Mouse (Mus musculus) spleen, postnatal 10 days (tissue): Measurements from ENCODE around the gene Gatd1.

Experiments used
- DNase-seq, 2 experiments: peaks; one replicate each; pipeline ENCODE4 v3.0.0; 2021 to 2022; ENCODE audit warnings: low spot score in 2 of 2

Gene Gatd1

DNA sequence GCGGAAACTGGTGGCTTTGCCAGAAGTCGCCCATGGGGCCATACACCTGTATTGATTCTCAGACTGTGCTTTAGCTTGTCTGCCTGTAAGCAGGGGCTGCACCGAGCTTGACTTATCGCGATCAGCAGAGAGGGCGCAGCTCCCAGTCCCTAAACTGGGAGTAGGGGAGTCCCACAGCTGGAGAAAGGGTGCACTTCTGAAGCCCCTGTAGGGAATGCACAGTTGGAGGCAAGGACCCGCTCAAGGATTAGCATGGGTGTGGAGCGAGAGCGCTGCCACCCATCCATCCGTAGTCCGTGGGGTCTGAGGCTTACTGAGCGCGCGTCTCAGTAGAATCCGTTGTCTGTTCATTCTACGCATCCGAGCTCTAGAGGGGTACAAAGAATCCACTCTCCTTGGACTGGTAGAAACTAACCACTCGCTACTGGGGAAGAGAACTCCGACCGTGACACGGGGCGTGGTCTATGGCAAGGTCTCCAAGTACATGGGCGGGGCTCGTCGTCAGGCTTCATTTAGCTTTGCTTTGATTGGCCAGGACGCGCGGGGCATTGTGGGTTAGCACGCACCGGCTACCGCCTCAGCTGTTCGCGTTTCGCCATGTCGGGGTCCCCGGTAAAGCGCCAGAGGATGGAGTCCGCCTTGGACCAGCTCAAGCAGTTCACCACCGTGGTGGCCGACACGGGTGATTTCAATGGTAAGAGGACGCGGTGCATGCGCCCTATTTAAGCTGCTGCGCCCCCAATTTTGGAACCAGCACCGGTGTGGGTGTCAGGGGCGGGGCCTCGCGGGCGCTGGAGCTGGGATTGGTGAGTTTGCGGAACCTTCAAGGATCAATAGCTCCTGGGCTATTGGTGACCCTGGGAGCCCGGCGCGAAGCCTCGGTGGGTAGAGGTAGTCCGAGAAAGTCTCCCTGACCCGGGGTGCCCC is 22.0 kb downstream of the Gatd1 start, which contains the start of gene Taldo1:
Taldo1 (plus strand) TSS at position 575 of the 927 bp plus-strand sequence.
- peak; percentile 99 to 100 for DNase-seq

DNA sequence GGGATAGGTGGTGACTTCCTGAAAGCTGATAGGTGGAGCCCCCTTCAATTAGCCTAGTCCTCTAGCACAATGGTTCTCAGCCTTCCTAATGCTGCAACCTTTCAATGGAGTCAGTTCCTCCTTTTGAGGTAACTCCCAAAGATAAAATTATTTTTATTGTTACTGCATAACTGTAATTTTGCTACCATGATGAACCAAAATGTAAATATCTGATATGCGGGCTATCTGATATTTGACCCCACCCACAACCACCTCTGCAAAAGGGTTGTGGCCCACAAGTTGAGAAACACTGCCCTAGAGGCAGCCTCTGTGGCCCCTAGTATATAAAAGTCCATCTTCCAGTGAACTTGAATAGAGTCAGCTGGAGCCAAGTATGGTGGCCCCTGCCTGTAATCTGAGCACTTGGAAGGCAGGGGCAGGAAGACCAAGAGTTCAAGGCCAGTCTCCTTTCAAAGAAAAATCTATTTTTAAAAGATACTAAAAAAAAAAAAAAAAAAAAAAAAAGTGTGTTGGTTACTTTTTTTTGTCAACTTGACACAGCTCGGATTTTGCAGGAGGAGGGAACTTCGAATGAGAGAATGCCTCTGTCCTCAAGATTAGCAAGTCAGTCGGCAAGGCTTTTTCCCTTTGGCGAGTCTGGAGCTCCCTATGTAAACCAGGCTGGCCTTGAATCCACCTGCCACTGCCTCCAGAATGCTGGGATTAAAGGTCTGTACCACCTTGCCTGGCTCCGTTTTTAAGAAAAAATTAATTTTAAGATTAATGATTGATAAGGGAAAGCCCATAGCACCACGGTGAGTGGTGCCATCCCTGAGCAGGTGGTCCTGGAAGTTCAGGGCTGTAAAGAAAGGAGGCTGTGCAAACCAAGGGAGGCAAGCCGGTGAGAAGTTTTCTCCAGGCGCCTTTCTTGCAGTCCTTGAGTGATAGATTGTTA is 23.3 kb downstream of the Gatd1 start:
- DNase-seq, result no peak

DNA sequence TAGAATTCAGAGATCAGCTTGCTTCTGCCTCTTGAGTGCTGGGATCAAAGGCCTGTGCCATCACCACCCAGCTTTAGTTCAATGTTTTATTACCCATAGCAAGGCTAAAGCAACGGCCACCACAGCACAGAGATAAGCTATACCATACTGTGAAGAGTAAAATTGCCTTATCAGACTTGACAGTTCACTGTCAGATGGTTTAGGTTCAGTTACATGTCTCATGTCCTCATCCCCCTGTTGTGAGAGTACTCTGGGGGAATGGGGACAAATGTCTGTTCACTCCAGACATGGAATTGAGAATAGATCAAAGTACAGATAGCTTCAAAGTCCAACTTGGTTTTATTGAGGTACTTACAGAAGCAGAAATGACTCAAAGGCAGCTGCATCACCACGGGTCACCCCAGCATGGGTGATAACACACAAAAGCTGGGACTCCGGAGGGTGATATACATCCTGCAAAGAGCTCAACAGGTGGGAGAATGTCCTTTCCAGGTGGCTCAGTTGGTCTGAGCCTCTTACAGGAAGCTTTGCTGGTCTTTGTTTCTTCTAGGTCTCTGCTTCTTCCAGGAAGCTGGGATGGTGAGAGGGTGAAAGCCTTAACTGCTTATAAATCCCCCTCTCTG is 25.3 kb downstream of the Gatd1 start:
- no peak for DNase-seq

DNA sequence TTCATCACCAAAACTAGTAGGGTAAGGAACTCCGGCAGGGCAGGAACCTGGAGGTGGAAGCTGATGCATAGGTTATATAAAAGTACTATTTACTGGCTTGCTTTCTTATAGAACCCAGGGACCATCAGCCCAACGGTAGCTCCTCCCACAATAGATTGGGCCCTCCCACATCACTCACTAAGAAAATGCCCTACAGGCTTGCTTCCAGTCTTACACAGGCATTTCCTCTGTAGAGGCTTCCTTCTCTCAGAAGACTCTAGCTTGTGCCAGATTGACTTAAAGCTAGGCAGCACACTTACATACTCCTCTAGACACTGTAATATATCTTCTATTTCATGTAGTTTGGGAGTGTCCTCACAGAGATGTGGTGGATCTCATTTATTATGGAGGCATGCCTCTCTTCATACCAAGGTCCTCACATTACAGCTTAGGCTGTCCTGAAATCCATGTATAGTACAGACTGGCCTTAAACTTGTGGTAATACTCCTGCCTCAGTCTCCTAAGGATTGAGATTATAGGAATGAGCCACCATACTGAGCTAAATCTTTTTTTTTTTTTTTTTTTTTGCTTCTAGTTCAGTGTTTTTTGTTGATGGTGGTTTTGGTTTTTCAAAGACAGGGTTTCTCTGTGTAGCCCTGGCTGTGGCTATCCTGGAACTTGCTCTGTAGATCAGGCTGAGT is 26.0 kb downstream of the Gatd1 start:
- DNase-seq, result no peak

DNA sequence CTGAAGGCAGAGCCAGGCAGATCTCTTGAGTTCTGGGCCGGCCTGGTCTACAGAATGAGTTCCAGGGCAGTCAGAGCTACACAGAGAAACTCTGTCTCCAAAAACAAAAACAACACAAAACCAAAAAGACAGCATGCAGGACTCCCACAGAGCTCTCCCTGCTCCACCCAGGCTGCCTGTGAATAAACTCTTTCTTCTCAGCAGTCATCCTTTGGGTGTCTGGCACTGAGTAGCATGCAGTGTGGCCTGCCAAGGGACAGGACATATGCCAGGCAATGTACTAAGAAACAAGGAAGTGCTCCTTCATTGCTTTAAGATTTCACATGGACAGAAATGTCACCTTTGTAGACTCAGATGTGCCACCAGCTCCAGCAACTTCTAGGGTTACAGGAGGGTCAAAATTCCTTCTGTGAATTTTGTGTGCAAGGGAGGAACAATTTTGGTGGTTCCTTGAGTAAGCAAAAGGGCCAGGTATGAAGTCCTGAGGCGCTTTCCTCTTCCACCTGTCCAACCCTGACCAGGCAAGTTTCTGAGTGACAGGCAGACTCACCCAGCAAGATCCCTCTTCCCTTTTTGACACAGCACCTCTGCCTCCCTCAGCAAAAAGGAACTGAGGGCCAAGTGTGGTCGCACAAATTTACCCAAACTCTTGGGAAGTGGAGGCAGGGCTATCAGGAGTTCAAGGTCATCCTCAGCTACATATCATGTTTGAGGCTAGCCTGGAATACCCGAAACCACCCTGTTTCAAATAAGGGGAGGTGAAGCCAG is 32.7 kb downstream of the Gatd1 start:
- no peak for DNase-seq

DNA sequence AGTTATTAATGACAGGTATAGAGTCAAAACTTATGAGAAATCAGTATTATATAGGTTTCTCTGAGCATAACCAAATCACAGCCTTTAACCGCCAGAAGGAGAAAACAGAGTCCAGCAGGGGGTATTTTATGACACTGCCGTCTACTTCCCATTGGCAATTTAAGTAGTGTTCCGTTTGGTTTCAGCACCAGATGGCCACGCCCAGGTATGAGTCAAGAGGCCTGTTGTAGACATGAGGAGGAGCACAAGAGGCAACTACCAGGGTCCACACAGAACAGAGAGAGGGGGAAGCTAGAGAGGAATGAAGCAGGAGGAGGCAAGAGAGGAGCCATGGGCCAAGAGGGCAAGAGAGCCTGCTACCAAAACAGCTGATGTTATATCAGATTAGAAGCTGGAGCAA is 34.4 kb downstream of the Gatd1 start:
- DNase-seq, result no peak

DNA sequence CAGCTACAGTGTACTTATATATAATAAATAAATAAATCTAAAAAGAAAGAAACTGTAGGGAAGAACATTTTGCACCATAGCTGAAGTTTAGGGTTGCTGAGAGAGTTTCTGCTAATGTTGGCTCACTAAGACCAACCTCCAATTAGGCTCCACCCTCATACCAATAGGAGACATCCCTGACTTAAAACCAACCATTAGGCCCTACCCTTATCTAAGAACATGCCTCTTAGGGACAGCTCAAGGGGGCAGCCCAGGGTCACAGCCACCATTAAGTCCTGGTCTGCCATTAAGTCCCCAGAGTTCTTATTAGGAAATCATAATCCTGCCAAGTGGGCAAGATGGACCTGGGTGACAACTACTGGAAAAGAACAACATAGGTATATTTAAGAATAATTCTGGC is 39.5 kb downstream of the Gatd1 start:
- DNase-seq, result no peak

DNA sequence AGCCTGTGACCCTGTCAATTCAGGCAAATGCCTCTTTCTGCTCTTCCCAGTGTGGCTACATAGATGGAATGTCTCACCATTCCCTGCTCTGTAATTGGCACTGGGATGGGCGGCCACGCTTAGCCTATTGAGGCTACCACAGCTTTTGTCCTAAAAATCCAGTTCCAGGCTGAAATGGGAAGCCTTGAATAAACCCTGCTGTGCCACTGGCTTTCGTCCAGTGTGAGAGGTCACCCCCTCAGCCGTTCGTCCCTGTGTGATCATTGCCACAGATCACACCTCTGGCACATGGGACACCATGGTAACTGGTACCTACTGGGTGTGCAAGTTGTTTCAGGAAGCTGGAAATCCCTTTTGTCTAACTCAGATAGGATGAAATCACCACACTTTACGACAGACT is 40.3 kb downstream of the Gatd1 start:
- no peak for DNase-seq

DNA sequence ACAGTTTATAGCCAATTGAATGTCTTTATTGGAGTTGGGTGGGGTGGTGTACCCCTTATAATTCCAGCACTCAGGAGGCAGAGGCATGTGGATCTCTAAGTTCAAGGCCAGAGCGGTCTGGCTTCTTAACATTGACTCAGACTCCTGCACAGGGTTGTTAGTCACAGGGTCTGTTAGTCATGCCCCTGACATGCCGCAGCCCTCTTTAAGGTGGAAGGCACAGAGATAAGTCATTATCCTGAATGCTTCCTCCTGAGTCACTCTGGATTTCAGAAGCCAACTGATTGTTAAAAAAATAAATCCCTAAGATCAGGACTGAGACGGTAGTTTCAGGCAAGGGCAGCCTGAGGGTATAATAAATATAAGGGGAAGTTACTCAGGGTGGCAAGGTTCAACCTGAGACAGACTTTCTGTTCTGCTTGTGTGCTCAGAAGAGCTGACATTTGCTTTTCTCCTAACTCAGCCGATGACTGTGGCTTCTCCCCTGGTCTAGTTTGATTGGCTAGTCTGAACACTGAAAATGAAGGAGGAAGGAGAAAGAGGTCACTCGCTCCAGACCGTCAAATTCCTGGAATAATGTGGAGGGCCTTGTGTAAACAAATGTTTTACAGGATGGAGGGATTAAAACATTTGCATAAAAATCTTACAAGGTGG is 41.9 kb downstream of the Gatd1 start:
- no peak for DNase-seq

DNA sequence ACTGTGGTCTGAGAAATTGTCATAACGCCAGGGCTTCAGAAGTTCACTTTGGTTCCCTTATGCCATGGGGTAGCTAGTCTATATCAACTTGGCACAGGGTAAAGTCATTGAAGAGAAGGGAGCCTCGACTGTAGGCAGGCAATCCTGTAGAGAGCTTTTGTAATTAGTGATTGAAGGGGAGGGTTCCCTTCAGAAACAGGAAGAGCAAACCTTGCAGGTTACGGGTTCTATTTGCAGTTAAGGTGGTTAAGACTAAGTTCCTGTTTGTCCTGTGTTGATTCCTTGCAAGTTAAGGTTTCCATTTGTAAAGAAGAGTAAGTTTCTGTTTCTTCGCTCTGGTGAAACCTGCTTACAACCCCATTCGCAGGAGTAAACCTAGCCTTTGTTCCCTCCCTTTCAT is 44.0 kb downstream of the Gatd1 start:
- DNase-seq, result no peak

DNA sequence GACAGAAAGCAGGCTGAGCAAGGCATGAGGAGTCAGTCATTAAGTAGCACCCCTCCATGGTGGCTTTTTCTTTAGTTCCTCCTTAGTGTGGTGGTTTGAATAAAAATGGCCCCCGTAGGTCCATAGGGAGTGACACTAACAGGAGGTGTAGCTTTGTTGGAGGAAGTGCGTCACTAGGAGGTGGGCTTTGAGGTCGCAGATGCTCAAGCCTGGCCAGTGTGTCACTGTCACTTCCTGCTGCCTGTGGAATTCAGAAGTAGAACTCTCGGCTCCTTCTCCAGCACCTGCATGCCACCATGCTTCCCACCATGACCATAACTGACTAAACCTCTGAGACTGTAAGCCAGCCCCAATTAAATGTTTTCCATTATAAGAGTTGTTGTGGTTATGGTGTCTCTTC is 46.6 kb downstream of the Gatd1 start:
- DNase-seq, result no peak

DNA sequence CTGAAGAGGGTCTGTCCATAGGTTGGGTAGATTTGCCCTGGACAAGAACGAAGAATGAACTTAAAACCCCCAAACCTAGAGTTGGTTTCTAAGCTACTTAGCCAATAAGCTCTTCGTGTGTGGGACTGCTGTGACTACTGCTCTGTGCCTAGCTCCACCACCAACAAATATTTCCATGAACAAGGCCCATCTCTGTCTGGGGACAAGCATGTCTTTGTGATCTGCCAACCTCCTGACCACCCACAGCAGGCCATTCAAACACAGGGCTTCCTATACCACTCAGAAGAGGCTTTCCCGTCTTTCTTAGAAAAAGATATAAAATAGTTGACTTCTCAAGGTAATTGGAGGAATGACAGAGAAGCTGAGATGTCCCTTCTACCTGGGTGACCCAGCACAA is 48.9 kb downstream of the Gatd1 start:
- no peak for DNase-seq

DNA sequence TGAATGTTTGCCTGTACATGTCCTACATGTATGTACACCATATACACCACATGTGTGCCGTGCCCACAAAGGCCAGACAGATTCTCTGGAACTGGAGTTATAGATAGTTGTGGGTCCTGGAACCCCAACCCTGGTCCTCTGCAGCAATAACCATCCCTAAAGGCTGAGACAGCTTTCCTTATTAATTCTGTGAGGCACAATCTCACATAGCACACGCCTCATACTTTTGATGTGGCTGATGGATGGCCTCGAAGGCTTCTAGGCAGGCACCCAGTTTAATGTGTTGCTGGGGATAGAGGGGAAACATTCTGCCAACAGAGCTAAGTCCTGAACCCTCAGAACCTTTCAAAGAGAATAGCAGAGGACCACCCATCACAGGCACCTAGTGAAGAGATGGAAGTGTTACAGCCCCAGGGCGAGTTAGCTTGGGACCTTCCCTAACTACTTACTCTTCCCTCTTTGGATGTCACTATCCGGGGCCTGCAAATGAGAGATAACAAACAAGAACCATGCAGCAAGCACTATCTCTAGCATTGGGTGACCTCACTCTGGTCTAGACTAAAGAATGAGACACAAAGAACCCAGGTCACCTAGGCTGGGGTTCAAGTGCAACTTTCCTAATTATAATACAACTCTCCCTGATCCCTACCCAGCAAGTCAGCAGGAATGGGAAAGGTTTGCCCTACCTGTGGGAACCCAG is 49.4 kb downstream of the Gatd1 start:
- peak; percentile 30 to 42 for DNase-seq

DNA sequence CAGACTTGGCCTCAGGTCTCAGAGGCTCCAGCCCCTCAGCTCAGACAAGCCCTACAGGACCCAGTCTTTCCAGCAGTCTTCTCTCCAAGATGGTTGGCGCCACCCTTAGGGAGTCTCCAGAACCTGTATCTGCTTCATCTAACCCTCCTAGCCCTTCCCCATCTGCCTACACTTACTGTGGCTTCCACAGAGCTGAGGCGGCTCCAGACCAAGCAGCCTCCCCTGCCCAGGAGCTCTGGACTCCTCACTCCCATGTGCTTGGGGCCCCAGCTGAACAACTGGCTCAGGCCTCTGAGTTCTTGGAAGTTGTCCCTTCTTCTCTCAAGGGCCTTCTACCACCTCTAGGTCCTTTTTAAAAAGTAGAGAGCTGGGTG is 50.2 kb downstream of the Gatd1 start:
- peak in 1 of 2 experiments; percentile 36 for DNase-seq

DNA sequence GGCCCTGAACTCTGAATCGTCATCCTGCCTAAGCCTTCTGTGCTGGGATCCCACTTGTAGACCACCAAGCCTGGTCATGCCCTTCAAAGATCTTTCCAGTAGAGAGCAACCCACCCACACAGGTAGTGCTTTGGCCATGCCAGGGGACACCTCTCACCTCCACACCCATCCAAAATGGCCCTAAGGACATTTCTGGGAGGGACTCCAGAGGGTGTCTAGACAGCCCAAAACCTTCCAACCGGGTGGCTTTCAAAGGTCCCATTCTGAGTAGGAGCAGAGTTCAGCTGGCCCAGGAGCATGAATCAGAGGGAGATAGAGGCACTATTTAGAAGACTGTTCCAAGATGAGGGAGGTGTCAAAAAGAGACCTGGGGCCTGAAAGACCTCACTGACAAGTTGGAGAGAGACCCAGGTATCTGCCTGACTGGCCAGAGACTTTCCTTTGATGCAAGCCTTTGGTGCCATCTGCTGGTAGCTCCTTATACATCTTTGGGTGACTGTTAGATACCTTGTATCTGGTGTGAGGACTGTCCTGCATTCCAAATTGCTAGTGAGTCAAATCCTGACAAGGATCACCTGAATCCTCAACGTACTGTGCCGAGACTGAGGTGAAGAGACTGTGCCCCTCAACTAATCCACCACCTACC is 50.7 kb downstream of the Gatd1 start:
- peak; percentile 74 to 87 for DNase-seq

DNA sequence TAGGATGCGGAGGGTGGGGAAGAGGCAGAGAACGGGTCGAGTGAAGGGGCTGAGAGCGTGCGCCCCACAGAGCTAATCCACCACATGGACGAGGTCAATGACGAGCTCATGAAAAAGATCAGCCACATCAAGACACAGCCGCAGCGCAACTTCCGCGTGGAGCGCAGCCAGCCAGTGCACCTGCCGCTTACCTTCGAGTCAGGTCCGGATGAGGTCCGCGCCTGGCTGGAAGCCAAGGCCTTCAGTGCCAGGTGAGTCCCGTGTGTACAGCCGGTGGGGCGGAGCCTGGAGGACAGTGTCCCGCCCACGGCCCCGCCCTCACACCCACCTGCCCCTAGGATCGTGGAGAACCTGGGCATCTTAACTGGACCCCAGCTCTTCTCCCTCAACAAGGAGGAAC is 52.4 kb downstream of the Gatd1 start:
- peak in 1 of 2 experiments; percentile 48 for DNase-seq
